Mouse (Mus musculus): ENCODE measurements around the gene Rpn1.

DNA sequence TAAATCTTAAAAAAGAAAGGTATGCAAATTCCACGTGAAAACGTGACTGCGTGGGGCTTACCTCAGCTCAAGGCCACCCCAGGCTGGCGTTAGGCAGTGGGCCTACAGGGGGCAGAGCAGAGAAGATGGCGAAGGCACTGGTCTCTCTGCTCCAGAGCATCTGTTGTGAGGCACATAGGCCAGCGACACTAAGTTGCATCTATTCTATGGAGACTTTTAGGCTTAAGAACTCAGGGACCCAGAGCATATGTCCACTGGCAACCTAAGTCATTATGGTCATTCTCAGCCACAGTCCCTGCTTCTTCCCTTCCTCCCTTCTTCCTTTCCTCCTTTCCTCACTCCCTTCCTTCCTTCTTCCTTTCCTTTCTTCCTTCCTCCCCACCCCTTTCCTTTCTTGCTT is 48.8 kb downstream of the Rpn1 start:
- no peak for TF ChIP-seq CTCF (IDR thresholded peaks at IDR 0.05; ENCODE audit: insufficient read depth, low read depth, low read length)
- no peak for TF ChIP-seq POLR2A (IDR thresholded peaks at IDR 0.05; ENCODE audit: insufficient read depth, low read depth, low read length)

Measured in olfactory bulb, adult 2 months (tissue).